Mouse (Mus musculus): ENCODE results near the gene Mylk. TPM values are rescaled to one million over a fixed set of nuclear protein-coding genes. Genes with fewer than 3 reads are reported as not detected.

The Mylk gene
- polyA plus RNA-seq, 1 experiment: not detected

DNA sequence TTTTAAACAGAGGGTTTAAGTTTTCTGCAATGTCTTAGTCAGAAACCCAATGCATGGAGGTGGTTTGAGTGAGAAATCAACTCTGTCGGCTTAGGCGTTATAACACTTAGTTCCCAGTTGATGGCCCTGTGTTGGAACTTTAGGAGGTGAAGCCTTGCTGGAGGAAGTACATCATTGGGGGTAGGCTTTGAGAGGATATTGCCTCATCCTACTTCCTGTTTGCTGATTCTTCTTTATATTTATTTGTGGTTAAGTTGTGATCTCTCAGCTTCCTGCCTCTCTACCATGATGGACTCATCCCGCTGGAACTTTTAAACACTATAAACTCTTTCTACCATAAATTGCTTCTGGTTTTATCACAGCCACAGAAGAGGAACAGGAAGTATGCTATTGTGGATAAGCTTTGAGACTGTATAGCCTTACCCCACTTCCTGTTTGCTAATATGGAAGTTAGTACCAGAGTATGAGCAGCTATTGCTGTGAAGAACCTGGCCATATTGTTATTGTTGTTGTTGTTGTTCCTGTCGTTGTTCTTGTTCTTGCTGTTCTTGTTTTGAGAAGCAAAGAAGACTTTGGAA, 6.3 kb upstream of the Mylk start:
- TF ChIP-seq TAL1 (IDR thresholded peaks at IDR 0.05; ENCODE audit: low read length) (no peak), GATA1 (IDR thresholded peaks at IDR 0.05; ENCODE audit: low read length) (no peak)
- Histone ChIP-seq H3K9me3 (ENCODE audit: control insufficient read depth, low read length) (no peaks in the 10 kb centered on the region), H3K4me3 (replicated peaks) (no peak overlapping the region), H3K36me3 (ENCODE audit: control insufficient read depth) (no peaks in the 10 kb centered on the region), H3K4me1 (ENCODE audit: control insufficient read depth) (no peaks in the 10 kb centered on the region; the same call in 1 of the 2 replicates), H3K27me3 (ENCODE audit: control insufficient read depth) (peaks cover 4% of the 10 kb centered on the region; the same call in 1 of the 2 replicates)

DNA sequence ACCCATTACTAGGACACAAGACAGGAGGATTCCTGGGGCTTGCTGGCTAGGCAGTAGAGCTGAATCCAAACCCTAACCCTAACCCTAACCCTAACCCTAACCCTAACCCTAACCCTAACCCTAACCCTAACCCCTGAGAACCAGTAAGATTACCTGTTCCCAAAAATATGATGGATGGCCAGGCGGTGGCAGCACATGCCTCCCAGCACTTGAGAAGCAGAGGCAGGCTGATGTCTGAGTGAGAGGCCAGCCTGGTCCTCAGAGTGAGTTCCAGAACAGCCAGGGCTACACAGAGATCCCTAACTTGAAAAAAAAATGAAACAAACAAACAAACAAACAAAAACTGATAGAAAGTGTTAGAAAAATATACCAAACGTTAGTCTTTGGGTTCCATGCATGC, 2.1 kb upstream of the Mylk start:
- no peak for TF ChIP-seq GATA1 (IDR thresholded peaks at IDR 0.05; ENCODE audit: low read length)
- TF ChIP-seq TAL1 (IDR thresholded peaks at IDR 0.05; ENCODE audit: low read length): no peak
- Histone ChIP-seq H3K27me3 (ENCODE audit: control insufficient read depth) (peaks cover 39% of the 10 kb centered on the region), H3K9me3 (ENCODE audit: control insufficient read depth, low read length) (no peaks in the 10 kb centered on the region), H3K4me3 (replicated peaks) (no peak overlapping the region), H3K4me1 (ENCODE audit: control insufficient read depth) (peaks cover 5% of the 10 kb centered on the region), H3K36me3 (ENCODE audit: control insufficient read depth) (no peaks in the 10 kb centered on the region)

DNA sequence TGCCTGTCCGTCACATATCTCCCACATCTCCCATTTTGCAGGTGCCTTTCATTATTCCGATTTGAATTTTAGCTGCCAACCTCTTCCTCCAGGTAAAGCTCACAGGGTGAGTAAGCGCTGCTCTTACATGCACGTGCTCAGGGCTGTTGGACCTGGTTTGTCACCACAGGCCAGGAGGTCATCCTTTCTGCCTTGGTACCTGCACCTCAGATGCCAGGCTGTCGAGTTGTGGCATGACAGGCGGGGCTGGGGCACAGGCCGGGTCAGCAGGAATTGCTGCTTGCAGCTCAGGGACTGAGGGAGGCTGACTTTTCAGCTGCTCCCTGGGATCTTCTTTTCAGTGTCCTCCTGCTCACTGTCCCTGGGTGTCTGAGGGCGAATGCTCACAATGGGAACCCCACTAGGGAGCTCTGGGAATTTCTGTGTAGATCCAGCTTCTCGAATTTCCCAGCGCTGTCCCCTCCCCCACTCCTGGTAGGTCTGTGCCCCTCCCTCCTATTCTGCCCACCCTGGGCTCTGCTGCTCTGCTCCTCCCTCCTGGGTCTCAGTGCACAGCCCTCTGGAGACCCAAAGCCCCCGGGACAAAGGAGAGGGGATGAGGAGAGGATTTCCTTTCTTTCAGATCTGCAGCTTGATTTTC, 3.2 kb downstream of the Mylk start:
- Histone ChIP-seq H3K4me3 (replicated peaks) (no peak overlapping the region), H3K4me1 (ENCODE audit: control insufficient read depth) (peaks cover 5% of the 10 kb centered on the region)
- no peak for TF ChIP-seq TAL1 (IDR thresholded peaks at IDR 0.05; ENCODE audit: low read length)

DNA sequence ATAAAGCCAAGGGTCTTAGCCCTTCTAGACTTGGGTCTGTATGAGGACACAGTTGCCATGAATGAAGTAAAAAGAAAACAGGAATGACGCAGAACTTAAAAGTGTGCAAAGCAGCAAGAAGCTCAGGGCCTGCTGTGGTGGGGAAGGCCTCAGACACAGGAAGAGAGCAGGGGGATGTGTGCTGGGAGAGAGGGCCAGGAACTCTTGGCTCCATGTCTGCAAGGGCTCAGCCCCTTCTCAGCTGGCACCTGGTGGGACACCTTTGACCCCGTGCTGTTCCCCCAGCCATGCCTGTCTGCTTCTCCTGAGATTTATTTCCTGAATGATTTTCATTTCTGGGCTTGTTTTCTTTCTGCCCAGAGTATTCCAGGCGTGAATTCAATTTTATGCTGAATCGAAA, 4.5 kb downstream of the Mylk start:
- Histone ChIP-seq H3K4me3 (replicated peaks) (no peak overlapping the region), H3K9me3 (ENCODE audit: control insufficient read depth, low read length) (no peaks in the 10 kb centered on the region), H3K36me3 (ENCODE audit: control insufficient read depth) (no peaks in the 10 kb centered on the region), H3K27me3 (ENCODE audit: control insufficient read depth) (peaks cover 31% of the 10 kb centered on the region), H3K4me1 (ENCODE audit: control insufficient read depth) (peaks cover 5% of the 10 kb centered on the region)
- TF ChIP-seq TAL1 (IDR thresholded peaks at IDR 0.05; ENCODE audit: low read length) (no peak), GATA1 (IDR thresholded peaks at IDR 0.05; ENCODE audit: low read length) (no peak)

More for the DNA sequence above, 3.2 kb downstream of the Mylk start:
- Histone ChIP-seq H3K36me3 (ENCODE audit: control insufficient read depth) (no peaks in the 10 kb centered on the region), H3K9me3 (ENCODE audit: control insufficient read depth, low read length) (no peaks in the 10 kb centered on the region), H3K27me3 (ENCODE audit: control insufficient read depth) (peaks cover 42% of the 10 kb centered on the region)

DNA sequence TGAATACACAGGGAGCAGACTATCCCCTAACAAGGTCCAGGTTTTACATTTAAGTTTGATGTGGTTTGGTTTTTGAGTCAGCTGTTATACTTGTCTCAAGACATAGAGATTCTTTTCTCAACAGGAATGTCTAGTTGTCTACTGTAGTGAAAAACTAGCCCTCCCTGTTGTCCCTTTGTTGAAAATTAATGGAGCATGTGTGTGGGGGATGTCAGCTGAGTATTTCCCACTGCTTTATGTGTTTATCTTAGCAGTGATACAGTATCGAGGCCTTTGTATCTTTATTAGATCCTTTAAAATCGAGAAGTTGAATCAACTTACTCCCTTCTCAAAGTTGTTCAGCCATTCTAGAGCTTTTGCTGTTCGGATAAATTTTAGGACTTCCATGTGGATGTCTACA, 7.0 kb downstream of the Mylk start:
- Histone ChIP-seq H3K36me3 (ENCODE audit: control insufficient read depth) (no peaks in the 10 kb centered on the region), H3K4me1 (ENCODE audit: control insufficient read depth) (no peaks in the 10 kb centered on the region), H3K27me3 (ENCODE audit: control insufficient read depth) (peaks cover 8% of the 10 kb centered on the region; the same call in 1 of the 2 replicates), H3K9me3 (ENCODE audit: control insufficient read depth, low read length) (no peaks in the 10 kb centered on the region), H3K4me3 (replicated peaks) (no peak overlapping the region)
- TF ChIP-seq TAL1 (IDR thresholded peaks at IDR 0.05; ENCODE audit: low read length) (no peak), GATA1 (IDR thresholded peaks at IDR 0.05; ENCODE audit: low read length) (no peak)

DNA sequence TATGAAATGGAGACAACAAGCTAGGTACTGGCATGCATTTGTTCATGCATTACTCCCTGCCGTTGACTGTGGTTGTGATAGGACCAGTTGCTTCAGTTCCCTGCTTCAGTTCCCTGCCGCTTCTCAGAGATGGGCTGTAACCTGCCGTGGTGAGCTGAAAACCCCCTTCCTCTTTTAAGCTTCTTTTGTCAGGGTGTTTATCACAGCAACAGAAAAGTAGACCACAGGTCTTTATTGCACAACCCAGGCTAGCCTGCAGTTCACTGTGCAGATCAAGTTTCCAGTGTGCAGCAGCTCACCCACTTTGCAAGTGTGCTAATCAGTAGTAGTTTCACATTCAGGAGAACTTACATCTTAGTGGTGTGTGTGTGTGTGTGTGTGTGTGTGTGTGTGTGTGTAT, 8.0 kb downstream of the Mylk start:
- Histone ChIP-seq H3K4me1 (ENCODE audit: control insufficient read depth) (no peaks in the 10 kb centered on the region), H3K36me3 (ENCODE audit: control insufficient read depth) (no peaks in the 10 kb centered on the region), H3K9me3 (ENCODE audit: control insufficient read depth, low read length) (no peaks in the 10 kb centered on the region), H3K27me3 (ENCODE audit: control insufficient read depth) (peaks cover 3% of the 10 kb centered on the region; the same call in 1 of the 2 replicates), H3K4me3 (replicated peaks) (no peak overlapping the region)
- TF ChIP-seq TAL1 (IDR thresholded peaks at IDR 0.05; ENCODE audit: low read length): no peak
- TF ChIP-seq GATA1 (IDR thresholded peaks at IDR 0.05; ENCODE audit: low read length): no peak

DNA sequence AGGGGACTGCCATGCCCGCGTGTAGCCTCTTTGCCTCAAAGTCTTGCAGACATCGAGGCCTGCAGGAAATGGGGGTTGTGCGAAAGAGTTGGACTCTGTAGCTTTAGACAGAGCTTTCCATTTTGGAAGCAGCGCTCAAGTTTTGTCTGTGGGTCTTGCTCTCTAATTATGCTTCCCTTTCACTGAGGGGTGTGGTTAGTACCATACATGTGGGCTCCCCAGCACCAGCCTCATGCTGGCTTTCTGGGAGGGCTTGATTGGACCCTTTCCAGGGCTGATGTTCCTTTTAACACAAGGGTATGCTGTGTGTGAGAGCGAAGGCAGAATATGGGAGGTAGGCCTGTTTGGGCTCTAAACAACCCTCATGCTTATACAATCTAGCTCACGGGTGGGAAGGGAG, 12.0 kb downstream of the Mylk start:
- TF ChIP-seq GATA1 (IDR thresholded peaks at IDR 0.05; ENCODE audit: low read length) (no peak), TAL1 (IDR thresholded peaks at IDR 0.05; ENCODE audit: low read length) (no peak)
- H3K4me1 ChIP-seq (ENCODE audit: control insufficient read depth): no peaks in the 10 kb centered on the region
- no peaks in the 10 kb centered on the region for H3K36me3 ChIP-seq (ENCODE audit: control insufficient read depth)
- H3K4me3 ChIP-seq (replicated peaks): no peak overlapping the region
- H3K9me3 ChIP-seq (ENCODE audit: control insufficient read depth, low read length): no peaks in the 10 kb centered on the region
- no peaks in the 10 kb centered on the region for H3K27me3 ChIP-seq (ENCODE audit: control insufficient read depth)

DNA sequence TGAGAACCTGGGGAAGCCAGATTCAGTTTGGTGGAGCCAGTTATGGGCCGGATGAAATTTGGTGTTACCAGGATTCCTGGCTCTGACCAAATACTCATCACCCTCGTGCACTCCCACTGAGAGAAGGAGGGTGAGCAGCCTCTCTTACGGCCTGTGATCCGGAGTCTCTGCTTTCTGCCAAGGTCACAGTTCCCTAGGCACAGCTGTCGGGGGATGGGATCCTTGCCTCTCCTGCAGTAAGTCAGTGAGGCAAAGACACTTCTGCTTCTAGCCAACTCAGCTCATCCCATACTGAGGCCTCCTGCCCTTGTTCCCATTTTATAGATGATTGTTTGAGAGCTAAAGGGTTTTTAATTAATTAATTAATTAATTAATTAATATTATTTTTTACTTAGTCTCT, 13.2 kb downstream of the Mylk start:
- no peak overlapping the region for H3K4me3 ChIP-seq (replicated peaks)
- no peaks in the 10 kb centered on the region for H3K9me3 ChIP-seq (ENCODE audit: control insufficient read depth, low read length)
- H3K4me1 ChIP-seq (ENCODE audit: control insufficient read depth): no peaks in the 10 kb centered on the region
- H3K36me3 ChIP-seq (ENCODE audit: control insufficient read depth): no peaks in the 10 kb centered on the region
- no peak for TF ChIP-seq TAL1 (IDR thresholded peaks at IDR 0.05; ENCODE audit: low read length)
- TF ChIP-seq GATA1 (IDR thresholded peaks at IDR 0.05; ENCODE audit: low read length): no peak
- H3K27me3 ChIP-seq (ENCODE audit: control insufficient read depth): no peaks in the 10 kb centered on the region

DNA sequence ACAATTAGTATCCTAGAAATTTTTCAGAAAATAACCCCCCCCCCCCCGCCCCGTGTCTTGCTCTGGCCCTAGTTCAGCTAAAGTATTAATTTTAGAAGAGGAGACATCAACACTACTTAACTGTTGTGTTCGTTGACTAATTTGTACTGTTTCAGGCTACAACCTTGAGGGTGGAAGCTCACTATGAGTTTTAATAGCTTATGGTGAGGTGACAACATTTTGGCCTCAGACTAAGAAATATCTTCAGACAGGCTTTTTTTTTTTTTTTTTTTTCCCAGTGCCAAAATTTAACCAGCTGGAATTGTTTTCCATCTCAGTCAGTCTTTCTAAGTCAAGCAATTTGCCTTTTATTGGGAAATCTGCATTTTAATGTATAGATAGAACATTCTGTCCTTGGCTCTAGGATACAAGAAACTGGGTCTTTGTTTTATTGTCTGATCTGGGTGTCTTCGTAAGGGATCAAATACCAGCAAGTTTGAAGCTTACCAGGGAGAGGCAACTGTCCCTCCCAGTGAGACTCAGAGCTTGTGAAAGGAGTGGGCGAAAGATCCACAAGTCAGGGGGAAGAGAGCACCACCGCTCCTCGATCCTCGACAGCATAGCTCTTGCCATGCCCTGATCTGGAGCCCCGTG, 19.1 kb downstream of the Mylk start:
- no peaks in the 10 kb centered on the region for H3K27me3 ChIP-seq (ENCODE audit: control insufficient read depth)
- TF ChIP-seq GATA1 (IDR thresholded peaks at IDR 0.05; ENCODE audit: low read length) (no peak), TAL1 (IDR thresholded peaks at IDR 0.05; ENCODE audit: low read length) (no peak)

More for the DNA sequence above, 19.1 kb downstream of the Mylk start:
- H3K9me3 ChIP-seq (ENCODE audit: control insufficient read depth, low read length): no peaks in the 10 kb centered on the region
- H3K4me3 ChIP-seq (replicated peaks): no peak overlapping the region
- H3K4me1 ChIP-seq (ENCODE audit: control insufficient read depth): no peaks in the 10 kb centered on the region
- H3K36me3 ChIP-seq (ENCODE audit: control insufficient read depth): no peaks in the 10 kb centered on the region

All from erythroblast, embryonic 14.5 days (primary cell).